Mouse (Mus musculus) brown adipose tissue, adult 24 weeks (tissue): ENCODE measurements around the gene Lta. TPM values are rescaled to one million over a fixed set of nuclear protein-coding genes. Genes with fewer than 3 reads are reported as not detected.

Experiments
- H3K27ac ChIP-seq: fragments of 200-500 bp; replicated peaks from 2 replicates; pipeline ENCODE4 v1.5.1; 2012; ENCODE audit warnings: low read depth, mild to moderate bottlenecking, low read length
- H3K4me1 ChIP-seq: fragments of 200-500 bp; 2 replicates; pipeline ENCODE4 v1.6.1; 2012; ENCODE audit warnings: low read length, mixed read lengths; ENCODE audit not compliant: control insufficient read depth, insufficient read depth, insufficient read length
- H3K4me3 ChIP-seq: fragments of 200-500 bp; 2 replicates; pipeline ENCODE4 v1.5.1; 2012; ENCODE audit warnings: low read depth, mild to moderate bottlenecking, low read length, moderate library complexity; ENCODE audit not compliant: insufficient read depth
- polyA plus RNA-seq: library from polyadenylated mRNA; stranded (reverse); fragments of >200 nt; gene quantifications from 2 replicates; pipeline ENCODE4 v1.2.4, GENCODE M21; 2012; ENCODE audit not compliant: missing spikeins, insufficient read depth, insufficient read length

The Lta gene
- polyA plus RNA-seq, 1 experiment: not detected

GRCm38 (mm10) chr17:35187959-35188610, 17.1 kb downstream of the Lta start, which contains the start of gene Lst1:
TSS of gene Lst1 (minus strand) at chr17:35188439.
- H3K27ac ChIP-seq: peak within 1 kb of the TSS; percentile 82
- H3K4me1 ChIP-seq: peaks cover 2% of the 10 kb centered on the region; the same call in 1 of the 2 replicates
- peak within 1 kb of the TSS; percentile 47 for H3K4me3 ChIP-seq

GRCm38 (mm10) chr17:35187345-35187744, 17.8 kb downstream of the Lta start:
- Histone ChIP-seq H3K4me1 (peaks cover 2% of the 10 kb centered on the region; the same call in 1 of the 2 replicates), H3K4me3 (no peak overlapping the region), H3K27ac (peak overlapping the region; percentile 56; the same call in 1 of the 2 replicates)

- H3K27ac ChIP-seq: peak overlapping the region; percentile 63
- peaks cover 2% of the 10 kb centered on the region; the same call in 1 of the 2 replicates for H3K4me1 ChIP-seq
- H3K4me3 ChIP-seq: peak overlapping the region; percentile 45
Observed at GRCm38 (mm10) chr17:35186681-35187080, 18.5 kb downstream of the Lta start.

- Histone ChIP-seq H3K4me1 (peaks cover 2% of the 10 kb centered on the region; the same call in 1 of the 2 replicates), H3K4me3 (peak overlapping the region; percentile 49), H3K27ac (peak overlapping the region; percentile 64)
Observed at GRCm38 (mm10) chr17:35185639-35186611, 19.2 kb downstream of the Lta start.

- Histone ChIP-seq H3K4me1 (no peaks in the 10 kb centered on the region), H3K27ac (no peak overlapping the region), H3K4me3 (no peak overlapping the region)
Observed at GRCm38 (mm10) chr17:35180093-35180492, 25.1 kb downstream of the Lta start.

GRCm38 (mm10) chr17:35178528-35178927, 26.6 kb downstream of the Lta start:
- Histone ChIP-seq H3K27ac (no peak overlapping the region), H3K4me1 (no peaks in the 10 kb centered on the region), H3K4me3 (no peak overlapping the region)

DNA sequence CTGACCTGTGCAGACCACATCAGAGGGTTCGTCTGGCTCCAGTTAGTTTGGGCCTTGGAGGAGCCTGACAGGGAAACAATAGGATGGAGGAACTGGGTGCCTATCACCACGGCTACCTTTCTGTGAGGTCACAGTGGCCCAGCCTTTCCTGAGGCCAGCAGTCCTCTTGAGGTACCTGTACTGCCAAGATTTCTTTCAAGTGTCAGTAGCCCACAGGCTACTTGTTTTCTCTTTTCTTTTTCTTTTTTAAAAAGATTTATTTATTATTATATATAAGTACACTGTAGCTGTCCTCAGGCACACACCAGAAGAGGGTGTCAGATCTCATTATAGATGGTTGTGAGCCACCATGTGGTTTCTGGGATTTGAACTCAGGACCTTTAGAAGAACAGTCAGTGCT, 29.2 kb downstream of the Lta start, which contains the start of gene Aif1:
TSS of gene Aif1 (minus strand) at position 101 of the 400 bp plus-strand sequence.
- no peak within 1 kb of the TSS for H3K27ac ChIP-seq
- no peaks in the 10 kb centered on the region for H3K4me1 ChIP-seq
- no peak within 1 kb of the TSS for H3K4me3 ChIP-seq

DNA sequence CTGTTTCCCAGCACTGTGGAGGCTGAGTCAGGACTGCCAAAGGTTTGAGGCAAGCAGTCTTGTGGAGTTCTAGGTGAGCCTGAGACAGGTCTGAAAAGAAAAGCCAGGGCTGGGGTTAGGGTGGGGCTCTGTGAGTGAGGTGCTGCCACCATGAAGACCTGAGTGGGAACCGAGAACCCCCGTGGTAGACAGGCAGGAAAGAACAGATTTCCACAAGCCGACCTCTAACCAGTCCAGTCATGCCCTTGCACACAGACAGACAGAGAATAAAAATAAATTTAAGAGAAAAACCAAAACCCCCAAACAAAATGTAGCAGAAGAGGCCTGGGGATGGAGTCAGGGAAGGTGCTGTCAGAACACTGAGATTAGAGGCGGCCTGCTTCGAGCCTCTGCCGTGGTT, 29.8 kb downstream of the Lta start:
- no peak overlapping the region for H3K27ac ChIP-seq
- no peak overlapping the region for H3K4me3 ChIP-seq
- H3K4me1 ChIP-seq: no peaks in the 10 kb centered on the region

GRCm38 (mm10) chr17:35174201-35174977, 30.8 kb downstream of the Lta start:
- H3K4me1 ChIP-seq: no peaks in the 10 kb centered on the region
- H3K4me3 ChIP-seq: no peak overlapping the region
- H3K27ac ChIP-seq: no peak overlapping the region; the same call in 1 of the 2 replicates

DNA sequence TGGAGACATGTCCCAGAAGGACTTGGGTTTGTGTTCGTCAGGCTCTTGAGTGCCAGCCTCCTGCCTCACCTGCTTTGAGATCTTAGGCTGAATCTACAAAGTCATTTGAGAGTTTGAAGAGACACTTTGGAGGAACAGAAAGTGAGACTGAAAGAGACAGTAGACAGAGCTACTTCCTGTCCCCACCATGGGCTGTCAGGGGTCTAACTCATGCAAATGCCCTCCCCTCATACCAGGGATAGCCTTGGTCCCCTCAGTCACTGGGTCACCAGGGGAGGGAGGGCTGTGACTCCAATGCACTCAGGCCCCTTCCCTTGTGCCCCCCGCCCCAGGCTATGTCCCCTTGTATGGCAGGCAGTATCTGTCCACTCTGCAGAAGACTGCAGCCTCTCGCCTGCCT, 31.8 kb downstream of the Lta start:
- Histone ChIP-seq H3K27ac (peak overlapping the region; percentile 31), H3K4me1 (no peaks in the 10 kb centered on the region), H3K4me3 (no peak overlapping the region)

DNA sequence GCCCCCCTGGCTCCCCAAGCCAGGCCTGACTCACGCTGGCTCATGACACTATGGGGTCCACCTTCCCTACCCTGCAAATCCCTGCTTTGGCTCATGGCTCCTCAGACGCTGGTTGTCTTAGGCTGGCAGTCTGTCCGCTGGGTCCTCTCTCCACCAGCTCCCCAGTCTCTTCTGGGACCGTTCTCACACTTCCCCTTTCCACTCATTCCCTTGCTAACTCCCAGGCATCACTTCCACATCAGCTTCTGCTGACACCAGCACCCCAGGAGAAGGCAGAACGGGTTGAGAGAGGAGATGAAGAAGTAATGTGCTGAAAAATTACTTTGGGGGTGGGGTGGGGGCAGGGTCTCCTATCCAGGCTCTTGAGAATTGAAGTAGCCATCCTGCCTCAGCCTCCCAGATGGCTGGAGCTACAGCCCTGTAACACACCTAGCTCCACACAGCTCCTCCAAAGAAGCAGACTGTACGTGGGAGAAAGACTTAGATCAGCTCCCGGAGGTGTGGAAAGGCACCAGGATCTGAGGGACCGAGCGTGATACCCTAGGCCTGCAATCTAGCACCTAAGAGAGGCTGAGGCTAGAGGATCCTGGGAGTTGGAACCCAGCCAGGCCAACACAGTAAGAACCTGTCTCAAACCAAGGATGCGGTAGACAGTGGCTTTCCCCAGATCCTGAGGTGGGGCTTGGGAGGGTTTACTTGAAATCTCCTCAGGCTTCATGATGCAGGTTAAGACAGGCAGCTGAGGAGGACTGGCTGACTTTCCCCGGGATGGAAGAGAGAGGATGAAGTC, 32.5 kb downstream of the Lta start:
- H3K27ac ChIP-seq: peak overlapping the region; percentile 86
- peak overlapping the region; percentile 39 for H3K4me3 ChIP-seq
- no peaks in the 10 kb centered on the region for H3K4me1 ChIP-seq

- Histone ChIP-seq H3K4me1 (peaks cover 3% of the 10 kb centered on the region; the same call in 1 of the 2 replicates), H3K4me3 (no peak overlapping the region), H3K27ac (no peak overlapping the region)
Observed at GRCm38 (mm10) chr17:35168541-35169207, 36.5 kb downstream of the Lta start.

GRCm38 (mm10) chr17:35167794-35168193, 37.4 kb downstream of the Lta start:
- Histone ChIP-seq H3K4me1 (peaks cover 6% of the 10 kb centered on the region), H3K4me3 (no peak overlapping the region), H3K27ac (no peak overlapping the region)
